8 mouse cellular contexts compared by ENCODE assay signal in the genomic region with DNA sequence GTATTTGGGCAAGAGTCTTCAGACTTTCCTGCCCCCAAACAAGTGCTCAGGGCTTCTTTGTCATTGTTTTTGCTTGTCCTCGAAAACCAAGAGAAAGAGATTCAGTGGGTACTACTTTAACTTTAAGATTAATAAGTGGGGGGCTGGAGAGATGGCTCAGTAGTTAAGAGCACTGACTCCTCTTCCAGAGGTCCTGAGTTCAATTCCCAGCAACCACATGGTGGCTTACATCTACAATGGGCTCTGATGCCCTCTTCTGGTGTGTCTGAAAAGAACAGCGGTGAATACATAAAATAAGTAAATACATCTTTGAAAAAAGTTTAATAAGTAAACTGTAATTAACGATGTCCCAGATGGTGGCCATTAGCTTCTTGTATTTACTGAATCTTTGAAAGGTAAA. TPM values are rescaled to one million over a fixed set of nuclear protein-coding genes. Genes with fewer than 3 reads are reported as not detected.
DNase-seq lines count a peak whose midpoint lies in the region; ATAC-seq and TF ChIP-seq lines count a peak whose summit lies in the region.

No protein-coding gene starts in this region.

- peaks cover 11% of the 10 kb centered on the region for H3K4me1 ChIP-seq in lung, embryonic 15.5 days
- peaks cover 4% of the 10 kb centered on the region for H3K4me1 ChIP-seq in cortical plate, adult 2 months (ENCODE audit: control insufficient read depth, insufficient read depth, low read length)
- no peaks in the 10 kb centered on the region for H3K4me1 ChIP-seq in hindbrain, postnatal 0 days (ENCODE audit: insufficient read depth, low read length)
- peaks cover 18% of the 10 kb centered on the region for H3K4me1 ChIP-seq in neural tube, embryonic 13.5 days (replicated peaks)

- H3K27me3 ChIP-seq in lung, embryonic 15.5 days: no peaks in the 10 kb centered on the region
- no peaks in the 10 kb centered on the region for H3K27me3 ChIP-seq in hindbrain, postnatal 0 days (ENCODE audit: insufficient read depth, low read length)
- H3K27me3 ChIP-seq in neural tube, embryonic 13.5 days: no peaks in the 10 kb centered on the region

- no peaks in the 10 kb centered on the region for H3K9me3 ChIP-seq in lung, embryonic 15.5 days
- H3K9me3 ChIP-seq in hindbrain, postnatal 0 days (ENCODE audit: low read length): no peaks in the 10 kb centered on the region
- no peaks in the 10 kb centered on the region for H3K9me3 ChIP-seq in neural tube, embryonic 13.5 days

- no peak for DNase-seq in lung, postnatal 4 days
- no peak for DNase-seq in hindbrain, postnatal 0 days (ENCODE audit: low spot score)
- DNase-seq in adrenal gland, adult 8-10 months: no peak
- no peak for DNase-seq in thymus, postnatal 4 days
- no peak for DNase-seq in ovary, postnatal 14 days (ENCODE audit: low spot score)

- ATAC-seq in lung, embryonic 15.5 days (ENCODE audit: borderline replicate concordance, extremely low read depth, low FRiP score, low TSS enrichment): no peak
- no peak for ATAC-seq in hindbrain, postnatal 0 days
- ATAC-seq in neural tube, embryonic 13.5 days (ENCODE audit: low read depth): no peak

- 51% methylated on average over 3 of the region's 3 CpGs for WGBS in lung, embryonic 15.5 days
- WGBS in hindbrain, postnatal 0 days: 54% methylated on average over 3 of the region's 3 CpGs
- 61% methylated on average over 3 of the region's 3 CpGs for WGBS in neural tube, embryonic 13.5 days

- TF ChIP-seq CTCF in cortical plate, adult 2 months (IDR thresholded peaks at IDR 0.05; ENCODE audit: extremely low read depth, insufficient read depth, low read length): no peak
- 0 out of 2 replicates have a peak, but pooled peaks have one; percentile 11 for TF ChIP-seq CTCF in hindbrain, postnatal 0 days (IDR thresholded peaks at IDR 0.05; ENCODE audit: low read depth)

- H3K9ac ChIP-seq in lung, embryonic 15.5 days: no peak overlapping the region
- H3K9ac ChIP-seq in hindbrain, postnatal 0 days (replicated peaks; ENCODE audit: low read length): peak overlapping the region; percentile 86; the same call in 1 of the 2 replicates
- H3K9ac ChIP-seq in neural tube, embryonic 13.5 days: peak overlapping the region; percentile 96

- H3K36me3 ChIP-seq in lung, embryonic 15.5 days: peaks cover 4% of the 10 kb centered on the region; the same call in 1 of the 2 replicates
- H3K36me3 ChIP-seq in hindbrain, postnatal 0 days (ENCODE audit: insufficient read depth, low read length): no peaks in the 10 kb centered on the region
- H3K36me3 ChIP-seq in neural tube, embryonic 13.5 days: peaks cover 20% of the 10 kb centered on the region; the same call in 1 of the 2 replicates

- no peak for TF ChIP-seq POLR2A in cortical plate, adult 2 months (IDR thresholded peaks at IDR 0.05; ENCODE audit: extremely low read depth, insufficient read depth, low read length)

- no peak overlapping the region for H3K27ac ChIP-seq in lung, embryonic 15.5 days
- no peak overlapping the region for H3K27ac ChIP-seq in cortical plate, adult 2 months (ENCODE audit: insufficient read depth, low read length)
- H3K27ac ChIP-seq in hindbrain, postnatal 0 days: peak overlapping the region; percentile 98; the same call in 1 of the 2 replicates
- peak overlapping the region; percentile 98 for H3K27ac ChIP-seq in neural tube, embryonic 13.5 days (replicated peaks)

- H3K4me2 ChIP-seq in lung, embryonic 15.5 days: peak overlapping the region; percentile 80
- peak overlapping the region; percentile 79 for H3K4me2 ChIP-seq in hindbrain, postnatal 0 days (ENCODE audit: low read depth, low read length)
- peak overlapping the region; percentile 83 for H3K4me2 ChIP-seq in neural tube, embryonic 13.5 days

- peak overlapping the region; percentile 92 for H3K4me3 ChIP-seq in lung, embryonic 15.5 days
- peak overlapping the region; percentile 71; the same call in 1 of the 2 replicates for H3K4me3 ChIP-seq in cortical plate, adult 2 months (ENCODE audit: insufficient read depth, low read length)
- peak overlapping the region; percentile 78 for H3K4me3 ChIP-seq in hindbrain, postnatal 0 days (ENCODE audit: low read length)
- peak overlapping the region; percentile 83 for H3K4me3 ChIP-seq in neural tube, embryonic 13.5 days

RNA-seq across cellular contexts. Expression of a gene that starts 0.6 kb away (rescaled TPM):
- polyA plus RNA-seq in lung, embryonic 15.5 days (2015; fragmentation: Nextera tagmentation; extraction: Ambion mirVana): 64.7 and 68.5 TPM in 2 replicates
- polyA plus RNA-seq in cortical plate, adult 2 months (2012; rRNA removed): 75.3 and 75.4 TPM in 2 replicates
- total RNA-seq in hindbrain, postnatal 0 days (2014; rRNA removed): 348 and 377 TPM in 2 replicates
- polyA plus RNA-seq in hindbrain, postnatal 0 days (2015; fragmentation: Nextera tagmentation; extraction: Ambion mirVana): 129 and 132 TPM in 2 replicates
- 88.6 and 105 TPM in 2 replicates for polyA plus RNA-seq in neural tube, embryonic 13.5 days (2015; fragmentation: Nextera tagmentation; extraction: Ambion mirVana)
- 100 to 1,000 TPM in 3 of 4 experiments, 10 to 100 TPM in 1; 98.3 to 137 (median 105) TPM for total RNA-seq in adrenal gland, adult 8-10 months (2022)

RNA-seq across cellular contexts. Expression of a gene that starts 1.1 kb away (rescaled TPM):
- polyA plus RNA-seq in lung, embryonic 15.5 days (2015; fragmentation: Nextera tagmentation; extraction: Ambion mirVana): 3.7 and 4.0 TPM in 2 replicates
- polyA plus RNA-seq in cortical plate, adult 2 months (2012; rRNA removed): 6.0 and 8.9 TPM in 2 replicates
- total RNA-seq in hindbrain, postnatal 0 days (2014; rRNA removed): 1.7 and 3.3 TPM in 2 replicates
- 7.9 and 8.2 TPM in 2 replicates for polyA plus RNA-seq in hindbrain, postnatal 0 days (2015; fragmentation: Nextera tagmentation; extraction: Ambion mirVana)
- polyA plus RNA-seq in neural tube, embryonic 13.5 days (2015; fragmentation: Nextera tagmentation; extraction: Ambion mirVana): 6.0 and 7.6 TPM in 2 replicates
- 1 to 10 TPM; 2.4 to 5.1 (median 3.2) TPM for total RNA-seq in adrenal gland, adult 8-10 months (2022)

Comparison
In these comparisons a context has a peak if more than half of its experiments do, and no peak if none do; other contexts are left out.
1. H3K27ac ChIP-seq: peak in hindbrain, postnatal 0 days (single experiment) and neural tube, embryonic 13.5 days (single experiment); none in lung, embryonic 15.5 days (single experiment) and cortical plate, adult 2 months (single experiment).
2. Peak in every context shown above with its lines, with median percentiles within 50 percentile points of each other: H3K4me2 ChIP-seq and H3K4me3 ChIP-seq.